Mouse (Mus musculus) layer of hippocampus, adult 9-10 months (tissue): ENCODE results near the gene Mvp.

ENCODE experiments used
- DNase-seq: peaks from one replicate; pipeline ENCODE4 v3.0.0; 2022; ENCODE audit warnings: low spot score

The Mvp gene

DNA sequence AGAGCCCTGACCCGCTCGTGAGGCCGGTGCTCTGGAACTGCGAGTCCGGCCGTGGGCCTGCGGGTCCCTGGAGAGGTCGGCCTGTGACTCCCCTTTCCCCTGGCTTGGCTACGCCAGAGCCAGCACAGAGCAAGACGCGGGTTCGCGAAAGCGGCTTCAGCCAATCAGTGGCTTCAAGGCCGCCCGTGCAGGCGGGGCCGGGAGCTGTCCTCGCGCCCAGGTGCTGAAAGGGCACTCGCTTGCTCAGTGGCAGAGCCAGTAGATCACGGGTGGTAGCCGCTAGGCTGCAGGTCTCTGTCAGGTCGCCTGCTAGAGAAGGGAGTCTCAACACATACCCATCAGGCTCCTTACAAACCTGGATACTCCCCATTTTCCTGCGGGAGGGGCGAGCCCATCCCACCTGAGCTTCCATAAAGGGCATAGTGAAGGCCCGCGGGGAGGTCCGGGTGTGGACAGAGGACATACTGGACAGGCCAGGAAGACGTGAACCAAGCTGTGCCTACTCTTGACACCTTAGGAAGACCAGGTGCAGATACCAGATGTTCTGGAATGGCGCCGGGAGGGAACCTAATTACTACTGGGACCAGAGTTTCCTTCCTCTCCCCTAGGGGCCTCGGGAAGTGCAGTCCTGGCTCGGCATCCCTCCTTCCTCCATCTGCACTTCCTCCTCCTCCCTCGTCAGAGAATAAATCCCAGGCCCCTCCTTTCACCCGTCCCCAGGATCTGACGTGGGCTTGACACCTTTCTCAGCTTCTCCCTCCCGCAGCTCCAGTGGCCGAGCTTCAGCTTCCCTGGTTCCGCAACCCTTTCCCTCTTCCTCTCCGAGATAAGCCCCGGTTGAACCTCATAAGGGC, 64.4 kb downstream of the Mvp start, which contains the start of gene Sez6l2:
Gene Sez6l2, plus strand, starts transcription at position 771 of the 854 bp plus-strand sequence.
- DNase-seq, result no peak

- DNase-seq, result no peak
These were observed 65.0 kb downstream of the Mvp start, which contains the start of gene Asphd1 for GRCm38 (mm10) chr7:126949403-126949792. TSS of gene Asphd1 (minus strand) at chr7:126949582.

DNA sequence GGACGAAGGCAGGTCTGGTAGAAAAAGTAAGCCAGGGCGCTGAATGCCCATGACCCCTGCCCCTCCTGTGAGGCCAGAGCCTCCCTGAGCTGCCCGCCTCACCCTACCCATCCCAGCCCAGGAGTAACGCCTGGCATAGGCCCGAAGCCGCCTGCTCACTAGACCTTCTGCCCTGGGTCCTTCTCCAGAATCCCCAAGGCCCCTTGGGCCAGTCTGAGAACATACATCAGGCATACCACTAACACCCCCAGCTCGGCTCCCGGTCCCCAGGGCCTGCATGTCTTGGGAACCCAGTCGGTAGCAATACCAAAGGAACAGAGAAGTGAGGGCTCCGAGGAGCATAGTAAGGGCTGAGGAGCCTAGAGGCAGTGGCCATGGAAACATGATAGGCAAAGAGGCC, 65.8 kb downstream of the Mvp start:
- no peak for DNase-seq

GRCm38 (mm10) chr7:126946530-126946929, 67.9 kb downstream of the Mvp start:
- DNase-seq, result no peak

DNA sequence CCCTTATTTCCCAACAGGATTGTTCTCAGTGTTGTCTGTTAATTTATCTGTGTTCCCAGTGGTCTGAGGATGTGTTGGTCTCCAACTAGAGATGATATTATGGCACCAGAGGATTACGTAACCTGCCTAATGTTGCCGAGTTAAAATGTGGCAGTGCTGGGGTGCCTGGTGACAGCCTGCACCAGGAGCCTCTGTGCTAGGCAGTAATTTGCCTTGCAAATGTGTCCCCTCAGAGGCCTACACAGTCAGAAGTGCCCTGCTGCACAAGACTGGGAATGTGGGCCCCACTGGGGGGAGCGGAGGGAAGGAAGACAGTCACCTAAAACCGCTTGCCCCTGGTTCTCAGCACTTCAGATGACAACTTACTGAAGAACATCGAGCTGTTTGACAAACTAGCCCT, 72.6 kb downstream of the Mvp start:
- no peak for DNase-seq

DNA sequence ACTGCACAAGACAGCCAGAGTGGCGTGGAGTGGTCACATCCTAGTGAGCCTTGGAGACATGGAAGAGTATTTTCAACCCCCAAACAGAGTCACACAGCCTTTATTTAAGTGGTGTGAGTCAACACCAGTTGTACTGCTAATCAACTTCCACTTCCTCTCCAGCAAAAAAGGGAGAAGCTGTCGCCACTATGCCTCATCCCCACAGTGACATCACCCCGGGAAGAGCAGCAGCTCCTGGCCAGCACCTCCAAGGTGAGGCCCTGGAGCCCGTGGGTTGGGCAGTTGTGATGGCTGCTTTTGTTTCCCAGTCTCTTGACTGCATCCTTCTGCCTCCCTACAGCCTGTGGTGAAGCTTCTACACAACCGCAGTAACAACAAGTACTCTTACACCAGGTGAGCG, 73.2 kb downstream of the Mvp start:
- no peak for DNase-seq
